Mouse (Mus musculus) bone marrow, adult 2 months (tissue): ENCODE data around the gene Ndufa5. TPM values are rescaled to one million over a fixed set of nuclear protein-coding genes. Genes with fewer than 3 reads are reported as not detected.
A peak's percentile ranks its signal among the peaks of the same experiment; 100 is the strongest.

Experiments used
- H3K27ac ChIP-seq: fragments of 200-500 bp; 2 replicates; pipeline ENCODE4 v1.5.1; 2012; ENCODE audit warnings: low read depth, mild to moderate bottlenecking, control low read depth, inconsistent platforms, low read length; ENCODE audit not compliant: control insufficient read depth, poor library complexity, insufficient read depth
- H3K4me1 ChIP-seq: fragments of 200-500 bp; 2 replicates; pipeline ENCODE4 v1.6.1; 2011; ENCODE audit warnings: low read length; ENCODE audit not compliant: control insufficient read depth, insufficient read depth
- H3K4me3 ChIP-seq: fragments of 200-500 bp; replicated peaks from 2 replicates; pipeline ENCODE3; 2011; ENCODE audit warnings: mild to moderate bottlenecking, low read depth, low read length, control low read depth; ENCODE audit not compliant: control insufficient read depth
- CTCF ChIP-seq: fragments of 200-500 bp; IDR thresholded peaks from 2 replicates; pipeline ENCODE4 v1.5.1; 2011; ENCODE audit warnings: low read length, control low read depth; ENCODE audit not compliant: control insufficient read depth, insufficient read depth
- POLR2A ChIP-seq: fragments of 200-500 bp; IDR thresholded peaks from 2 replicates; pipeline ENCODE4 v1.6.1; 2011; ENCODE audit warnings: low read depth, mild to moderate bottlenecking, control low read depth, low read length, borderline replicate concordance; ENCODE audit not compliant: control insufficient read depth
- WGBS: fragments of 180-500 bp; shearing (Covaris S2); methylation state at CpG from one replicate; pipeline ENCODE4 v1.1.7; 2018; 5-methylcytosine and 5-hydroxymethylcytosine counted together
- polyA plus RNA-seq: library from polyadenylated mRNA; stranded (reverse); fragments of >200 nt; gene quantifications from 2 replicates; pipeline ENCODE4 v1.2.4, GENCODE M21; 2011; ENCODE audit warnings: low replicate concordance; ENCODE audit not compliant: missing spikeins, insufficient read depth, insufficient read length

The Ndufa5 gene
- polyA plus RNA-seq, 1 experiment: 221 TPM

GRCm38 (mm10) chr6:24540106-24540505 is 12.3 kb upstream of the Ndufa5 start:
- no peaks in the 10 kb centered on the region for H3K4me1 ChIP-seq
- no peak overlapping the region for H3K4me3 ChIP-seq
- H3K27ac ChIP-seq: no peak overlapping the region
- TF ChIP-seq POLR2A: no peak
- TF ChIP-seq CTCF: no peak
- 28% methylated on average over 4 of the region's 4 CpGs for WGBS

GRCm38 (mm10) chr6:24538435-24538834 is 10.6 kb upstream of the Ndufa5 start:
- Histone ChIP-seq H3K4me1 (no peaks in the 10 kb centered on the region), H3K4me3 (no peak overlapping the region), H3K27ac (no peak overlapping the region)
- 69% methylated on average over 3 of the region's 3 CpGs for WGBS
- no peak for TF ChIP-seq CTCF
- no peak for TF ChIP-seq POLR2A

- Histone ChIP-seq H3K27ac (no peak overlapping the region), H3K4me3 (no peak overlapping the region), H3K4me1 (no peaks in the 10 kb centered on the region; the same call in 1 of the 2 replicates)
- 86% methylated on average over 3 of the region's 3 CpGs for WGBS
- no peak for TF ChIP-seq CTCF
- no peak for TF ChIP-seq POLR2A
Measured at GRCm38 (mm10) chr6:24532804-24533203, 5.0 kb upstream of the Ndufa5 start.

GRCm38 (mm10) chr6:24530711-24531420 is 3.1 kb upstream of the Ndufa5 start:
- 29% methylated on average over 11 of the region's 11 CpGs for WGBS
- no peak overlapping the region for H3K27ac ChIP-seq
- H3K4me3 ChIP-seq: no peak overlapping the region
- TF ChIP-seq POLR2A (no peak), CTCF (no peak)
- peaks cover 1% of the 10 kb centered on the region; the same call in 1 of the 2 replicates for H3K4me1 ChIP-seq

GRCm38 (mm10) chr6:24530166-24530565 is 2.4 kb upstream of the Ndufa5 start:
- WGBS: 20% methylated on average over 4 of the region's 4 CpGs
- H3K27ac ChIP-seq: no peak overlapping the region
- no peak overlapping the region for H3K4me3 ChIP-seq
- no peak for TF ChIP-seq CTCF
- no peak for TF ChIP-seq POLR2A
- peaks cover 1% of the 10 kb centered on the region; the same call in 1 of the 2 replicates for H3K4me1 ChIP-seq

- peak within 1 kb of the TSS; percentile 13; the same call in 1 of the 2 replicates for H3K27ac ChIP-seq
- H3K4me3 ChIP-seq: peak within 1 kb of the TSS; percentile 97
- 53% methylated on average over 2 of the region's 2 CpGs for WGBS
- TF ChIP-seq POLR2A (no peak), CTCF (no peak)
- peaks cover 1% of the 10 kb centered on the region; the same call in 1 of the 2 replicates for H3K4me1 ChIP-seq
Measured at GRCm38 (mm10) chr6:24528064-24528243, 141 bp upstream of the Ndufa5 start, which contains the start of gene Asb15. Gene Asb15, plus strand, starts transcription at chr6:24528144.

- Histone ChIP-seq H3K4me1 (peaks cover 1% of the 10 kb centered on the region; the same call in 1 of the 2 replicates), H3K4me3 (no peak overlapping the region), H3K27ac (no peak overlapping the region)
- no peak for TF ChIP-seq POLR2A
- no peak for TF ChIP-seq CTCF
- 70% methylated on average over 3 of the region's 3 CpGs for WGBS
Measured at GRCm38 (mm10) chr6:24525705-24526104, 2.1 kb downstream of the Ndufa5 start.

- H3K4me1 ChIP-seq: no peaks in the 10 kb centered on the region
- TF ChIP-seq POLR2A (no peak), CTCF (no peak)
- 39% methylated on average over 2 of the region's 2 CpGs for WGBS
- no peak overlapping the region for H3K27ac ChIP-seq
- no peak overlapping the region for H3K4me3 ChIP-seq
Measured at GRCm38 (mm10) chr6:24516197-24516596, 11.6 kb downstream of the Ndufa5 start.
